Mouse (Mus musculus) small intestine, adult 2 months (tissue): Measurements from ENCODE around the gene Fam167b. TPM values are rescaled to one million over a fixed set of nuclear protein-coding genes. Genes with fewer than 3 reads are reported as not detected.
"Not testable (repeated sequence)": the region's sequence is repeated elsewhere in the genome, so short reads cannot be mapped to it uniquely, and the experiment has no call there.

Experiments
- H3K27ac ChIP-seq: fragments of 200-500 bp; 2 replicates; pipeline ENCODE4 v1.5.1; 2012; ENCODE audit warnings: low read depth, low read length, control low read depth, inconsistent platforms; ENCODE audit not compliant: insufficient read depth
- H3K27me3 ChIP-seq: fragments of 200-500 bp; 2 replicates; pipeline ENCODE4 v1.6.1; 2012; ENCODE audit warnings: mild to moderate bottlenecking, moderate library complexity, low read length, inconsistent platforms; ENCODE audit not compliant: control insufficient read depth, insufficient read depth
- H3K36me3 ChIP-seq: fragments of 200-500 bp; 2 replicates; pipeline ENCODE4 v1.6.1; 2012; ENCODE audit warnings: mild to moderate bottlenecking, low read length, control low read depth, inconsistent platforms; ENCODE audit not compliant: control insufficient read depth, insufficient read depth
- H3K4me1 ChIP-seq: fragments of 200-500 bp; 2 replicates; pipeline ENCODE4 v1.6.1; 2012; ENCODE audit warnings: low read length, inconsistent platforms, mixed read lengths; ENCODE audit not compliant: control insufficient read depth, insufficient read depth, insufficient read length
- H3K4me3 ChIP-seq: fragments of 200-500 bp; 2 replicates; pipeline ENCODE4 v1.5.1; 2012; ENCODE audit warnings: low read depth, mild to moderate bottlenecking, control low read depth, inconsistent platforms, low read length, moderate library complexity
- CTCF ChIP-seq: fragments of 200-500 bp; IDR thresholded peaks from 2 replicates; pipeline ENCODE4 v1.5.1; 2012; ENCODE audit warnings: low read depth, mild to moderate bottlenecking, control low read depth, inconsistent platforms, low read length, moderate library complexity, mixed read lengths; ENCODE audit not compliant: insufficient replicate concordance, insufficient read length; ENCODE audit errors: extremely low read depth
- POLR2A ChIP-seq: fragments of 200-500 bp; IDR thresholded peaks from 2 replicates; pipeline ENCODE4 v1.6.1; 2012; ENCODE audit warnings: low read depth, mild to moderate bottlenecking, control low read depth, inconsistent platforms, low read length, moderate library complexity
- WGBS: fragments of 180-500 bp; shearing (Covaris S2); methylation state at CpG from one replicate; pipeline ENCODE4 v1.1.7; 2018; 5-methylcytosine and 5-hydroxymethylcytosine counted together
- polyA plus RNA-seq: library from polyadenylated mRNA; depleted of rRNA; stranded (reverse); fragments of >200 nt; gene quantifications from 2 replicates; pipeline ENCODE4 v1.2.3, GENCODE M21; 2012

Gene Fam167b
- polyA plus RNA-seq, 1 experiment, result 1.3 TPM

GRCm38 (mm10) chr4:129558321-129558955 is 19.9 kb downstream of the Fam167b start:
- Histone ChIP-seq H3K4me1 (peaks cover 15% of the 10 kb centered on the region), H3K27ac (no peak overlapping the region), H3K4me3 (no peak overlapping the region), H3K36me3 (no peaks in the 10 kb centered on the region), H3K27me3 (no peaks in the 10 kb centered on the region)
- WGBS, result 82% methylated on average over 12 of the region's 12 CpGs
- TF ChIP-seq POLR2A (no peak), CTCF (no peak)

GRCm38 (mm10) chr4:129557256-129557808 is 21.0 kb downstream of the Fam167b start:
- H3K36me3 ChIP-seq, result no peaks in the 10 kb centered on the region
- 83% methylated on average over 9 of the region's 9 CpGs for WGBS
- no peak overlapping the region for H3K4me3 ChIP-seq
- no peaks in the 10 kb centered on the region for H3K27me3 ChIP-seq
- TF ChIP-seq CTCF (no peak), POLR2A (no peak)
- peaks cover 14% of the 10 kb centered on the region for H3K4me1 ChIP-seq
- no peak overlapping the region for H3K27ac ChIP-seq

DNA sequence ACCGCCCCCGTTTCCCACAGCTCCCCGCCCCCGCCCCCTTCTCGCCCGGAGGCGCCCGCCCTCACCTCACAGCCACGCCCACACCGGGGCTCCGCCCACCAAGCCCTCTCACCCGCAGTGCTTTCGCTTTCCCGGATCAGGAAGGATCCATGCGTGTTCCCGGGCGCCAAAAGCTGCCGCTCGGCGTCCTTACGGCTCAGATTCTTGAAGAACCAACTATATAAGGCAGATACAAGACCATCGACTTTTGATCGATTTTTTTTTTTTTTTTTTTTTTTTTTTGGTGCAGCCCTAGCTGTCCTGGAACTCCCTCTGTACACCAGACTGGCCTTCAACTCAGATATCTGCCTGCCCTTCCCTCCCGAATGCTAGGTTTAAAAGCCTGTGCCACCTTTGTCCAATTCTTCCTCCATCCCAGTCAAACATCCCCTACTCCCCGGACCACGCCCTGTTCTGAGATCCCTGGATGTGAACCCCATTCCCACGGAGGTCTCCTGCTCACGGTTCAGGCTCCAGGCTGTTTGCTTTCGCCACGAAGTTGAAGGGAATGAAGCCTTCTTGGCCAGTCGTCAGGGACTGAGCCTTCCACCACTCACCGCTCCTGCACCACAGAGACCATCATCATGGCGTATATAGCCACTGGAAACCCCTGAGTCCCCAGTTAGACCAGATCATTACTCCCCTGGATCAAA is 21.7 kb downstream of the Fam167b start:
- TF ChIP-seq POLR2A, result peak; percentile 60; the same call in 1 of the 2 replicates
- no peak for TF ChIP-seq CTCF
- H3K27me3 ChIP-seq, result no peaks in the 10 kb centered on the region
- H3K4me1 ChIP-seq, result peaks cover 14% of the 10 kb centered on the region
- H3K4me3 ChIP-seq, result peak overlapping the region; percentile 62
- 6% methylated on average over 33 of the region's 33 CpGs for WGBS
- H3K36me3 ChIP-seq, result no peaks in the 10 kb centered on the region
- peak overlapping the region; percentile 6; the same call in 1 of the 2 replicates for H3K27ac ChIP-seq

DNA sequence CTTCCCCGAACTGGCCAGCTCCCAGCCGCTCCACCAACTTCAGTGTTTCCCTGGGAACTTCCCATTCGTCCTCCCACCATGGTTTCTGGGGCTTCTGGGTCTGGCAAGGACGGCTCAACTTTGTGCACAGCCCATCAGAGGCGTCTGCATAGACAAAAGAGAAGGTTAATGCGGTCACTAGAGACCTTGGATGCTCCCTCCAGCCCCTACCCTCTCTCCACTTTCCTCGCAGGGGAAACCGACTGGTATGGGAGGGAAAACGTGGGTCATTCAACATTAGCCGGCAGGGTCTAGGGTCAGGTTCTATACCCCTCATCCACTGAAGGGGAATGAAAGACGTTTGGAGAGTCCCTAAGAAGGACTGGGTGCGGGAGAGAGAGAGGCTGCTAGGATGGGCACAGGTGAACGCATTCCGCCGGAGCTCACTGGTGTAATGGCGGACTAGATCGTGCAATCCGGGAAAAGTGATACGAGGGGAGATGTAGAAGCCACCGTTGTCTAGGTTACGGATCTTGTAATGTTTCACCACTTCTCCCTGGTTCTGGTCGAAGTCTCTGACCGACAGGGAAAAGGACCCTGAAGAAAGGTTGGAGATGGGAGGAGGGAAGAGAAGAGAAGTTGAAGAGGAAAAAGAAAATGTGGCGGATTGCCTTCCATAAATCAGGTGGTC is 22.4 kb downstream of the Fam167b start:
- 3% methylated on average over 24 of the region's 24 CpGs for WGBS

GRCm38 (mm10) chr4:129555421-129555861 is 22.9 kb downstream of the Fam167b start:
- Histone ChIP-seq H3K4me3 (peak overlapping the region; percentile 62), H3K36me3 (no peaks in the 10 kb centered on the region), H3K4me1 (peaks cover 14% of the 10 kb centered on the region), H3K27me3 (no peaks in the 10 kb centered on the region), H3K27ac (no peak overlapping the region)
- TF ChIP-seq POLR2A (no peak), CTCF (peak; percentile 47; the same call in 1 of the 2 replicates)
- 6% methylated on average over 16 of the region's 16 CpGs for whole genome bisulfite sequencing

More for the DNA sequence above, 22.4 kb downstream of the Fam167b start:
- peak overlapping the region; percentile 62 for H3K4me3 ChIP-seq
- TF ChIP-seq POLR2A (no peak), CTCF (no peak)
- peaks cover 14% of the 10 kb centered on the region for H3K4me1 ChIP-seq
- H3K27ac ChIP-seq, result no peak overlapping the region
- no peaks in the 10 kb centered on the region for H3K36me3 ChIP-seq
- no peaks in the 10 kb centered on the region for H3K27me3 ChIP-seq

GRCm38 (mm10) chr4:129554512-129554911 is 23.8 kb downstream of the Fam167b start:
- H3K27ac ChIP-seq, H3K36me3 ChIP-seq, H3K27me3 ChIP-seq, H3K4me3 ChIP-seq: not testable (repeated sequence)
- WGBS, result 86% methylated on average over 6 of the region's 6 CpGs
- H3K4me1 ChIP-seq, result peaks cover 14% of the 10 kb centered on the region

GRCm38 (mm10) chr4:129550295-129550694 is 28.1 kb downstream of the Fam167b start:
- Histone ChIP-seq H3K27ac (no peak overlapping the region), H3K4me3 (no peak overlapping the region), H3K27me3 (no peaks in the 10 kb centered on the region), H3K4me1 (peaks cover under 1% of the 10 kb centered on the region; the same call in 1 of the 2 replicates), H3K36me3 (no peaks in the 10 kb centered on the region)
- TF ChIP-seq POLR2A (no peak), CTCF (no peak)
- 96% methylated on average over 1 of the region's 1 CpGs for WGBS
